Comparison of ENCODE assay signal across 8 mouse cellular contexts in the genomic region with DNA sequence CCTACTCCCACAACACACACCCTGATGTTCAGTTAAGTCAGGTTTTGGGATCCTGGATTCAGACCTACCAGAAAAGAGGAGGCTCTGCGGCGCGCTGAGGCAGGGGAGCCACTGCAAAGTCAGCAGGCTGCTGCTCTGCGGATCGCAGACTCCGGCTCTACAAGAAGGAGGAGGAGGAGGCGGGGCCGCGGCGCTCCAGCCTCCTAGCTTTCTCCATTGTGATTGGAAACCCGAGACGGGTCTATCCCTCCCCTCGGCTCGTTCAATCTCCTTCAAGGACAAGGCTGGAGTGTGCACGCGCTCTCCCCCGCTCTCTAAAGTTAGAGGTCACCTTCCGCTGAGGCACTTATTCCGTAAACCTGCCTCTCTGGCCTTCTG. TPM values are rescaled to one million over a fixed set of nuclear protein-coding genes. Genes with fewer than 3 reads are reported as not detected.
DNase-seq lines count a peak whose midpoint lies in the region; TF ChIP-seq lines count a peak whose summit lies in the region.

A gene (minus strand): TSS at position 173 of the 378 bp plus-strand sequence.

- peak within 1 kb of the TSS; percentile 93 for H3K27ac ChIP-seq in left cerebral cortex, adult 2 months

- DNase-seq in adrenal gland, adult 2 months, result peak; percentile 90
- DNase-seq in embryo, embryonic 10.5 days (ENCODE audit: low spot score), result peak; percentile 97
- peak; percentile 79 for DNase-seq in gastrocnemius, postnatal 25 days
- peak; percentile 74 for DNase-seq in induced T-regulatory cell, adult 2 months (ENCODE audit: low read depth)
- peak; percentile 90 to 93 for DNase-seq in left cerebral cortex, adult 2 months (ENCODE audit: extremely low spot score in 1 of 2, low spot score in 2 of 2)
- peak; percentile 87 to 91 for DNase-seq in lung, postnatal 4 days
- DNase-seq in retina, postnatal 1 day, result peak; percentile 93
- peak; percentile 91 for DNase-seq in urinary bladder, postnatal 14 days (ENCODE audit: low spot score)

- H3K4me3 ChIP-seq in left cerebral cortex, adult 2 months, result peak within 1 kb of the TSS; percentile 79

- no peak for TF ChIP-seq CTCF in left cerebral cortex, adult 2 months (IDR thresholded peaks at IDR 0.05)

- intact Hi-C loops in left cerebral cortex, adult 2 months (cut with DNase I), result loop anchor here (5.0 to 10.0 kb wide), 2 partner anchors 160 to 657 kb away; a partner anchor contains a TSS

RNA-seq across cellular contexts. Expression of the gene that starts here (rescaled TPM):
- 100 to 1,000 TPM; 222 to 343 TPM for total RNA-seq in adrenal gland, adult 2 months (2021)
- 39.7 and 47.7 TPM in 2 replicates for polyA plus RNA-seq in adrenal gland, adult 2 months (2012; rRNA removed)
- total RNA-seq in gastrocnemius, postnatal 25 days (2021), result 100 to 1,000 TPM; 120 to 334 TPM
- 100 to 1,000 TPM; 818 to 835 TPM for total RNA-seq in left cerebral cortex, adult 2 months (2021)

Comparison
In these comparisons a context has a peak if more than half of its experiments do, and no peak if none do; other contexts are left out.
1. Peak in every context shown above with its lines: DNase-seq, H3K4me3 ChIP-seq and H3K27ac ChIP-seq.